Mouse (Mus musculus): ENCODE data around the gene Nlrp4c. TPM values are rescaled to one million over a fixed set of nuclear protein-coding genes. Genes with fewer than 3 reads are reported as not detected.

The Nlrp4c gene
- total RNA-seq (2023): not detected

DNA sequence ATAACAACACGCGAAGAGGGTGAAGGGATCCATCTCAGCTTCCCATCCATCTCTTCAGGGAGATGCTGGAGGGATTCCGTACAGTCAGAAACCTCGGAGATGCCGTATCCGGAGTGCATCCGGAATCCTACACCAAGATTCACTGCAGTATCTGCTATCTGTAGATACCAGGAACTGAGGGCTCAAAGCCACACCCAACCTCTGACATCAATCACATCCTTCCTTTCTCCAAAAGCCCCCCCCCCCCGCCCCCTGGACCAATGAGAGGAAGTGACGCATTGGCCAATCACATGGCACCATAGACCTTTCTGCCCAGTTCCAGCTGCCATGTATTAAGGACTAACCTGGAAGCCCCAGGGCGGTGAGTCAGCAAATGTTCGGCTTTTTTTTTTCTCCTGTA, at the start of gene Nlrp4c:
TSS of gene Nlrp4c (plus strand) at position 301 of the 400 bp plus-strand sequence.

DNA sequence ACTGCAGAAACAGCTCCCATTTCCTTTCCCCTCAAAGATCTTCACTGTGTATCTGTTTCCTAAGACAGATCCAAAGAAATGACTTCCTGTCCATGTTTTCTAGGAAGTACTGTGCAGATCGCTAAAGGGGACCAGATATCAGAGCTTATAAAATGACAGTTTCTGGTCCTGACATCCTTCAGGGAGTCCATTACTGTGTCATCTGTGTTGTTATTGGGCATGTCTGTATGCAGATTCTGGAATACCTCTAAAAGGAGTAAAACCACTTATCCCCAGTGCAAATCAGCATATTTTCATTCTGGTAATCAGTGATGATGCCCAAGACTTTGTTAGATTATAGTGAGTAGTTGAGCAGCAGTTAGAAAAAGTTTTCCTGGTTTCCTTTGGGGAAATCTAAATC, 34.1 kb upstream of the Nlrp4c start, which contains the start of gene Vmn1r65:
TSS of gene Vmn1r65 (minus strand) at position 101 of the 400 bp plus-strand sequence.

Other genes with a start within 250 kb of the Nlrp4c start
- gene Vmn1r63, start 239.7 kb upstream of the Nlrp4c start, total RNA-seq (2023): not detected
- not detected for gene Vmn1r64, start 160.6 kb upstream of the Nlrp4c start, total RNA-seq (2023)
- not detected for gene Vmn1r65, start 34.2 kb upstream of the Nlrp4c start, total RNA-seq (2023)
- gene Zfp787, start 110.8 kb downstream of the Nlrp4c start, total RNA-seq (2023): 32.9 TPM
- gene Zfp444, start 127.1 kb downstream of the Nlrp4c start, total RNA-seq (2023): 23.6 TPM
- not detected for gene Galp, start 151.9 kb downstream of the Nlrp4c start, total RNA-seq (2023)
- not detected for gene Zscan5b, start 177.1 kb downstream of the Nlrp4c start, total RNA-seq (2023)
- gene Epp13, start 207.5 kb downstream of the Nlrp4c start, total RNA-seq (2023): not detected
- gene Zfp667, start 241.4 kb downstream of the Nlrp4c start, total RNA-seq (2023): 2.9 TPM